Mouse (Mus musculus) T-cell, adult 2 months (primary cell): Measurements from ENCODE around the gene Zc3hc1.
"Not testable (repeated sequence)": the region's sequence is repeated elsewhere in the genome, so short reads cannot be mapped to it uniquely, and the experiment has no call there.

Source experiments
- DNase-seq: peaks from one replicate; pipeline ENCODE4 v3.0.0; 2022; ENCODE audit warnings: low spot score

The Zc3hc1 gene

GRCm38 (mm10) chr6:30390714-30391697 is at the start of gene Zc3hc1:
Zc3hc1 (minus strand) TSS chr6:30391028.
- DNase-seq: peak; percentile 86

DNA sequence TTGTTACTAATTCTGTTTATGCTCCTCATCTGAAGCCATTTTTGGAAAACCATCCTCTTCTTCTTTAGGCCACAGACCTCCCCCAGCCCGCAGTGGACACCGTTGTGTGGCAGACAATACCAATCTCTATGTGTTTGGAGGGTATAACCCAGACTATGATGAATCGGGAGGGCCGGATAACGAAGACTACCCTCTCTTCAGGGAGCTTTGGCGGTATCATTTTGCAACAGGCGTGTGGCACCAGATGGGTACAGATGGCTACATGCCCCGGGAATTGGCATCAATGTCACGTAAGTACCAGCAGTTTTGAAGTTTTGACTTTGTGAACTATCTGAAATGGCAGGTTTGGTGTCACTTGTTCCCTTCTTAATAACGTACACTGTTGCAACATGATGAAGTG is 48.7 kb upstream of the Zc3hc1 start:
- DNase-seq: no peak

DNA sequence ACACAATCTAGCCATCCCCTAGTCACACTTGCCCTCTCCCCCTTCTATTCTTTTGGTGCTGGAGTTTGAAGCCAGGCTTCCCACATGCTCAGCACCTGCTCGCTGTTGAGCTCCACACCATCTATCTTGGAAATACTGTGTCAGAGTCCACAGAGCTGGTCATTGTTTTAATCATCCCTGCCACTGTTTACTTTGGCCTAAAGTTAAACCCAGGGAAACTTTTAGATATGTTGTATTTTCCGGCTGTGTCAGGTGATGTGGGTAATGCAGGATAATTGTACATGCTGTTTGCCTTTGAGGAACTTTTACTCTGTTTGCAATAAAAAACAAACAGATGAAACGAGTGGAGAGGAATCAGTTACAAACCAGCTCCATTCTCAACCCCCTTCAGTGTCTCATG is 46.2 kb upstream of the Zc3hc1 start:
- no peak for DNase-seq

GRCm38 (mm10) chr6:30436476-30436875 is 45.6 kb upstream of the Zc3hc1 start:
- no peak for DNase-seq

- no peak for DNase-seq
Measured at GRCm38 (mm10) chr6:30432461-30433192, 41.8 kb upstream of the Zc3hc1 start.

DNA sequence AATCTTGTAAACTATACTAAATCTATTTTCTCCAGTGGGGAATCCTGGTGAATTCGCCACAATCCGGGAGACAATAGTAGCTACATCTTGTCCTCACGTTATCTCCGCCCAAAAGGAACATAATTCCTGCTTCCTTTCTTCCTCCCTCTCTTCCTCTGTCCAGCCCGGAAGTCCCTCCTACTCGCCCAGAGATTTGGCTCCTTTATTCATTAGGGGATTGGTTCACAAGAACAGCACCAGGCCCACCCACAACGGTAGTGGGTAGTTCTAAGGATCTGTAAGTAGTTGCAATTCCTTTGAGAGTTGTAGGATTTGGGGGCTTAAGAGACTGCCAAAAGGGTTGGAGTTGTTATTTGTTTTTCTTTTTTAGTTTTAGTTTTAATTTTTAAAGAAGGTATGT is 26.0 kb upstream of the Zc3hc1 start:
- no peak for DNase-seq

- DNase-seq: no peak
Measured at GRCm38 (mm10) chr6:30416126-30416525, 25.3 kb upstream of the Zc3hc1 start.

DNA sequence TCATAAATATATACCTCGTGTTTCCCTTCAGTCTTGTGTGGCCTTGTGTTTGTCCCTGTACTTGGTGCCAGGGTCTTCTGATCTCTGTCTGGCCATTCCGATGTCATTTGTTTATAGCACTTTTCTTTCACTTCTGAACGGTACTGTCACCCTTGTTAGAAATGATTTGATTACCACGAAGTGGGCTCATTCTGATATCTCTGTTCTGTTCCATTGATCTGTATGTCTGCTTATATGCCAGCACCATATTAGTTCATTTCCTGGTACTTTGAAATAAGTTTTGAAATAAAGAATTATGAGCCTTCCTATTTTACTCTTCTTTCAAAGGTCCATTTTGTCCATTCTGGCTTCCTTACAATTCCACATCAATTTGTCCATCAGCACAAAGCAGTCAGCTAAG is 20.5 kb upstream of the Zc3hc1 start:
- DNase-seq: no peak

GRCm38 (mm10) chr6:30409399-30410093 is 18.7 kb upstream of the Zc3hc1 start:
- DNase-seq: no peak

DNA sequence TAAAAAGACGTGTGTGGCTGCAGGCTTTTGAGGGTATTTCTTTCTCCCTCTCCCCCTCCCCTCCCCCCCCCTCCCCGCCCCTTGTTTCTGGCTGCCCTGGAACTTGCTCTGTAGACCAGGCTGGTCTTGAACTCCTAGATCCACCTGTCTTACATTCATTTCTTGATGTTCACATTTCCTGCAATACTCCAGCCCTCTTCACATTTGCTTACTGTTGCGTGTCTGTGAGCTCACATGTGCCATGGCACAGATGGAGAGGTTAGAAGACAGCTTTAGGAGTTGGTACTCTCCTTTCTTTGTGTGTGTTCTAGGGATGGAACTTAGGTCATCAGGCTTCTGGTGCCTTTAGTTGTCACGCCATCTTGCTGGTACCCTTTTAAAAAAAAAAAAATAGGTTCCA is 17.4 kb upstream of the Zc3hc1 start:
- DNase-seq: no peak

GRCm38 (mm10) chr6:30404671-30405070 is 13.8 kb upstream of the Zc3hc1 start:
- DNase-seq: no peak

- peak; percentile 66 for DNase-seq
Measured at GRCm38 (mm10) chr6:30403465-30403864, 12.6 kb upstream of the Zc3hc1 start.

DNA sequence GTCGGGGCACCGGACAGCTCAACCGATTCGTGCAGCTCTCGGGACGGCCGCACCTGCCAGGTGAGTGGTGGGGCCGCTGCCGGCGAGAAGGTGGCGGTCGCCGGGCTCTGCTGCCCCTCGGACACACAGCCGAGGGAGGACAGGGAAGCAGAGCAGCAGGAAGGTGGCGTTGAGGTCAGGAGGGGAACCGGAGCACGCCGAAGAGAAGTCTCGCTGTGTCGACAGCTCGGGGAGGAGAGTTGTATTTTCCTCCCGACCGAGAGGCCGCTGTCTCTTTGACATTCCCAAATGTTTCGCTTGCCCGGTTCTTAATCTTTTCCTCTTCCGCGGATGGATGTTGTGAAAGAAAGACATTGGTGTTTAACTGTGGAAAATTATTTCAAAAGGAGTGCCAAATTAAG is 11.3 kb upstream of the Zc3hc1 start:
- DNase-seq: no peak

- peak; percentile 99 for DNase-seq
Measured at GRCm38 (mm10) chr6:30401308-30402015, 10.6 kb upstream of the Zc3hc1 start, which contains the start of gene Klhdc10. Klhdc10 (plus strand) TSS chr6:30401868.

DNA sequence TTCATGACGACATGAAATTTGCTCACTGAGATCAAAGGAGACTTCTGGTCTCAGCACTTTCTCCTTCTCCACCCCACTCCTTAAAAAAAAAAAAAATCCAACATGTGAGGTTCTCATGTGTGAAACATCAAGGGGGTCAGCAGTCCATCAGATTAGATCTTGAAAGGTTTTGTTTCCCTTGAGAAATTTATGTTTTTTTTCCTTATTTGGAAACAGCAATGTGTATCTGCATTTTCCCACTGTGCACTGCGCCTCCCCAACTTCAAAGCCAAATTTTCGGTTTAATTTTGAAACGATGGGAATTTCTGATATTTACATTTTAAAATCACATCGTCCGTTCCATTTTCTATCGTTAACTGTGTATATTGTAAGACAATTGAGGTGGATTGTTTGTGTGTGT is 9.9 kb upstream of the Zc3hc1 start:
- DNase-seq: no peak

- DNase-seq: no peak
Measured at GRCm38 (mm10) chr6:30400146-30400545, 9.3 kb upstream of the Zc3hc1 start.

DNA sequence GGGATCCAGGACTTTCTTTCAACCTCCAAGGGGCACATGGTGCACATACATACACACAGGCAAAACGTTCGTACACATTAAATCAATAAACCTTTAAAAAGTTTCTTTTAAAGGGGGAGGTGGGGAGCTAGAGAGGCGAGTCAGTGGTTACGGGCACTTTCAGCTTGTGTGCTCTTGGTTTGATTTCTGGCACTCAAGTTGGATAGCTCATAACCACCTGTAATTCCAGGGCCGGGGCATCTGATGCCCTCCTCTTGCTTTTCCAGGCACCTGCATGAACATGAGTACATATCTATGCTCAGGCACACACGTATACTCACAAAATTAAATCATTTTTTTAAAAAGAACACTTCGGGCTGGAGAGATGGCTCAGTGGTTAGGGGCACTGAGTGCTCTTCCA is 1.2 kb upstream of the Zc3hc1 start:
- DNase-seq: no peak

- not testable (repeated sequence) for DNase-seq
Measured at GRCm38 (mm10) chr6:30390271-30390670, 557 bp downstream of the Zc3hc1 start.

DNA sequence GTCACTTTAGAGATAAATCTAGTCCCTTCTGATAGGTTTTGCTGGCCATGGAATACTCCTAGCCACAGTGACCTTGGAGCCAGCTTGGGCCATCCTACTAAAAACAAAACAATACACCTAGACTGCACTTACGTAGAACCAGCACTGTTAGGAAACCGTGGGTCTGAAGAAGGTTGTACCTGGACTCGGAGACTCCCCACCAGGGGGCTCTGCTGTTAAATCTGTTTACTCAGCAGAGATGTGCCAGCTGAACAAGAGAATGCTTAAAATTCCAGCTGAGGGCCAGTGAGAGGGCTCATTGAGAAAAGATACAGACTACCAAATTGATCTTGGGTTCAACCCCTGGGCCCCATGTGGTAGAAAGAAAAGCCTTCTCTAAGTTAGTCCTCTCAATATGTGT is 9.7 kb downstream of the Zc3hc1 start:
- no peak for DNase-seq

DNA sequence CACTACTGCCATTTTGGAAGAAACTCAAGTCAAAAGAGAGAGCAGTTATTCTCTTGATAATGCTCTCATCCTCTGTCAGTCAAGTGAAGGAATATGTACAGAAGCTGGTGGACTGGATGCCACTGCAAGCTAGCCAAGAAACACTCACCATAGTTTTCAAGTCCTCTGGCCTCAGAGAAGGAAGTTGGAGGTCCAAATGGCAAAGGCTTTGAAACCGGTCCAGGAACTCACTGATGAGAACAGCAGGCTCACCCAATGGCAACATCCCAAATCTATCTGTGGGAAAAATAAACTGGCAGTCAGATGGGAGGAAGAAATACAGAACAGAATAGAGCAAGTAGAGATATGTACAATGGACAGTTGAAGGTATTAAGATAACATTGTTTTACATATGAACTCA is 15.0 kb downstream of the Zc3hc1 start:
- DNase-seq: no peak

- no peak for DNase-seq
Measured at GRCm38 (mm10) chr6:30374731-30375510, 15.9 kb downstream of the Zc3hc1 start.
